Mouse (Mus musculus) midbrain, embryonic 16.5 days (tissue): ENCODE measurements at regions not wholly inside any gene's neighbourhood (a gene's known extent, or its start where the extent isn't known, plus 50 kb on each side); places are given as distances from the start of the nearest gene placed in this dataset.

Source experiments
- ATAC-seq: fragments of 200-750 bp; cut with Nextera tagmentation; 2 replicates; pipeline ENCODE4 v1.8.0; 2017; ENCODE audit warnings: moderate TSS enrichment
- H3K27ac ChIP-seq: fragments of 300-500 bp; sonication (generic); 2 replicates; pipeline ENCODE4 v1.5.1; 2014; ENCODE audit warnings: mild to moderate bottlenecking, low read length, mixed read lengths
- H3K27me3 ChIP-seq: fragments of 300-500 bp; sonication (generic); 2 replicates; pipeline ENCODE4 v1.6.1; 2014; ENCODE audit warnings: low read depth, low read length, mixed read lengths; ENCODE audit not compliant: control insufficient read depth, insufficient read depth
- H3K36me3 ChIP-seq: fragments of 300-500 bp; sonication (generic); 2 replicates; pipeline ENCODE4 v1.6.1; 2014; ENCODE audit warnings: mild to moderate bottlenecking, low read length, moderate library complexity, mixed read lengths; ENCODE audit not compliant: control insufficient read depth, insufficient read depth
- H3K4me1 ChIP-seq: fragments of 300-500 bp; sonication (generic); 2 replicates; pipeline ENCODE4 v1.6.1; 2014; ENCODE audit warnings: mild to moderate bottlenecking, low read length, mixed read lengths; ENCODE audit not compliant: control insufficient read depth, insufficient read depth
- H3K4me2 ChIP-seq: fragments of 300-500 bp; sonication (generic); 2 replicates; pipeline ENCODE4 v1.6.1; 2014; ENCODE audit warnings: mild to moderate bottlenecking, low read length, mixed read lengths
- H3K4me3 ChIP-seq: fragments of 300-500 bp; sonication (generic); 2 replicates; pipeline ENCODE4 v1.5.1; 2014; ENCODE audit warnings: low read depth, mild to moderate bottlenecking, low read length, moderate library complexity, mixed read lengths
- H3K9ac ChIP-seq: fragments of 300-500 bp; sonication (generic); 2 replicates; pipeline ENCODE4 v1.6.1; 2014; ENCODE audit warnings: low read depth, low read length, mixed read lengths
- H3K9me3 ChIP-seq: fragments of 300-500 bp; sonication (generic); replicated peaks from 2 replicates; pipeline ENCODE4 v1.6.1; 2014; ENCODE audit warnings: mild to moderate bottlenecking, low read length, mixed read lengths; ENCODE audit not compliant: control insufficient read depth, poor library complexity, severe bottlenecking
- WGBS: fragments of 180-500 bp; shearing (Covaris S2); extraction: QIAGEN DNeasy Blood & Tissue Kit; methylation state at CpG from one replicate; pipeline ENCODE4 v1.1.7; 2014; 5-methylcytosine and 5-hydroxymethylcytosine counted together

DNA sequence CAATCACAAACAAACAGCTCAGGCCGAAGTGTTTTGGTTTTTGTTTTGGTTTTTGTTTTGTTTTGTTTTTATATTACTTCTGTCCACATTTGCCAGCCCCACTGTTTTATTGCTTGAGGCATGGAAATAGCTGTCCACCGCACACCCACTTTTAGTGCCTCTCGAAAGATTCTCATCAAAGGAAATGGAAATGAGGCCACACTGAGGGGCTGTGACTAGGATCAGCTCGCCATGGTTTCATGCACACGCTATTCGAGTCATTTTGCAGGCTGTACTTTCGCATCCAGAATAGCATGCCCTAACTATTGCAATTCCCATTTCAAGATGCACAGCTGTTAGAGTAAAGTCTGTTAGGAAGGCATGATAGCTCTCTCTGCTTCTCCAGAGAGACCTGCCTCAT, 1543.4 kb upstream of the Tenm3 start:
- no peak overlapping the region for H3K4me2 ChIP-seq
- H3K27me3 ChIP-seq: no peaks in the 10 kb centered on the region
- no peak for ATAC-seq
- no peak overlapping the region for H3K27ac ChIP-seq
- H3K36me3 ChIP-seq: no peaks in the 10 kb centered on the region
- 29% methylated on average over 7 of the region's 7 CpGs for whole genome bisulfite sequencing
- no peak overlapping the region for H3K4me3 ChIP-seq
- H3K9me3 ChIP-seq: no peaks in the 10 kb centered on the region
- no peak overlapping the region for H3K9ac ChIP-seq
- H3K4me1 ChIP-seq: no peaks in the 10 kb centered on the region

- WGBS: 86% methylated on average over 2 of the region's 2 CpGs
- no peak overlapping the region for H3K4me2 ChIP-seq
- H3K9ac ChIP-seq: no peak overlapping the region
- no peaks in the 10 kb centered on the region for H3K27me3 ChIP-seq
- H3K4me3 ChIP-seq: no peak overlapping the region
- no peak for ATAC-seq
- H3K27ac ChIP-seq: no peak overlapping the region
- H3K36me3 ChIP-seq: no peaks in the 10 kb centered on the region
- H3K4me1 ChIP-seq: no peaks in the 10 kb centered on the region
- H3K9me3 ChIP-seq: no peaks in the 10 kb centered on the region
These were observed 1539.9 kb upstream of the Tenm3 start for GRCm38 (mm10) chr8:50383697-50384096.

- WGBS: 48% methylated on average over 4 of the region's 4 CpGs
- H3K27me3 ChIP-seq: no peaks in the 10 kb centered on the region
- H3K9ac ChIP-seq: no peak overlapping the region
- 0 out of 2 replicates have a peak, but pooled peaks cover 1% of the 10 kb centered on the region for H3K4me1 ChIP-seq
- ATAC-seq: no peak
- H3K36me3 ChIP-seq: no peaks in the 10 kb centered on the region
- no peak overlapping the region for H3K27ac ChIP-seq
- no peaks in the 10 kb centered on the region for H3K9me3 ChIP-seq
- H3K4me3 ChIP-seq: no peak overlapping the region
- H3K4me2 ChIP-seq: no peak overlapping the region
These were observed 1536.0 kb upstream of the Tenm3 start for GRCm38 (mm10) chr8:50379745-50380144.

DNA sequence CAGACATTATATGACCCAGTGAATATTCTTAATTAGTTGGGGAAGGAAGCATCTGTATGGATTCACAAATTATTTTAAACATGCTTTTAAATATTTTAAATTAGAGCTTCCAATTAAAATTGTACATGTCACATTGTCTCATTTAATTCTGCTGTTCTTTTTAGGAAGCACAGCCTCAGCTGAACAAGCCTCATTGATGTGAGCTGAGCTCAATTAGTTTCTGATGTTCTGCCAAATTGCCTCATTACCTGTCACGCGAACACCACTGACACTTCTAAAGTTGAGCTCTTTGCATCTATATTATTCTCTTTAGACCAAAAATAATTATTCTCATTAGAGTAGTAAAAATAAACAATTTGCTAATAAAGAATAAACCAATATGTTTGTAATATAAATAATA, 1530.0 kb upstream of the Tenm3 start:
- Histone ChIP-seq H3K9me3 (no peaks in the 10 kb centered on the region), H3K9ac (no peak overlapping the region), H3K27ac (no peak overlapping the region), H3K4me3 (no peak overlapping the region), H3K36me3 (no peaks in the 10 kb centered on the region), H3K4me1 (0 out of 2 replicates have a peak, but pooled peaks cover 2% of the 10 kb centered on the region), H3K27me3 (no peaks in the 10 kb centered on the region), H3K4me2 (no peak overlapping the region)
- ATAC-seq: no peak
- WGBS: 60% methylated on average over 2 of the region's 2 CpGs

GRCm38 (mm10) chr8:50326485-50326884, 1482.7 kb upstream of the Tenm3 start:
- H3K4me2 ChIP-seq: no peak overlapping the region
- no peaks in the 10 kb centered on the region for H3K9me3 ChIP-seq
- no peaks in the 10 kb centered on the region for H3K36me3 ChIP-seq
- no peak overlapping the region for H3K27ac ChIP-seq
- H3K9ac ChIP-seq: no peak overlapping the region
- H3K4me1 ChIP-seq: peaks cover 3% of the 10 kb centered on the region; the same call in 1 of the 2 replicates
- H3K27me3 ChIP-seq: no peaks in the 10 kb centered on the region
- 55% methylated on average over 3 of the region's 3 CpGs for WGBS
- no peak overlapping the region for H3K4me3 ChIP-seq
- no peak for ATAC-seq

GRCm38 (mm10) chr8:50321356-50321963, 1477.7 kb upstream of the Tenm3 start:
- Histone ChIP-seq H3K9me3 (no peaks in the 10 kb centered on the region), H3K9ac (no peak overlapping the region), H3K4me2 (peak overlapping the region; percentile 7; the same call in 1 of the 2 replicates), H3K4me3 (no peak overlapping the region), H3K36me3 (no peaks in the 10 kb centered on the region), H3K4me1 (peaks cover 5% of the 10 kb centered on the region; the same call in 1 of the 2 replicates), H3K27me3 (no peaks in the 10 kb centered on the region), H3K27ac (no peak overlapping the region)
- ATAC-seq: no peak
- 12% methylated on average over 7 of the region's 7 CpGs for WGBS

DNA sequence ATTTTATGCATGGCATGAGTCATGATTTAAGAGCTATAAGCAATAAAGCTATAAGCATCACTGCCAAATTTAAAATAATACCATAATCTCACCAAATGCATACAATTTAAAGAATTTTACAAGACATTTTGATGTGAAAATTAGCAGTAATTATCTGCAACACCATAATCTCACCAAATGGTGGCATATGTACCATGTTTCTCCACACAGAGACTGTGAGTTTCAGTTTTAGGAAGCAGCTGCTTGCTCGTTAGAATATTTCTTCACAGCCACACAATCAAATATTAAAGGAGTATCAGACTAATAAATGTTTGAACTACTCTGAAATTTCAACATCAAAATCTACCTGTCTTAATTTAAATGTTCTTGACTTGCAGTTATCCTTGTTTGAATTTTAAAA, 1472.9 kb upstream of the Tenm3 start:
- 38% methylated on average over 1 of the region's 1 CpGs for WGBS
- no peak for ATAC-seq
- H3K36me3 ChIP-seq: no peaks in the 10 kb centered on the region
- H3K27ac ChIP-seq: no peak overlapping the region
- H3K4me2 ChIP-seq: no peak overlapping the region
- no peak overlapping the region for H3K9ac ChIP-seq
- no peaks in the 10 kb centered on the region for H3K27me3 ChIP-seq
- no peaks in the 10 kb centered on the region for H3K9me3 ChIP-seq
- no peak overlapping the region for H3K4me3 ChIP-seq
- H3K4me1 ChIP-seq: peaks cover 3% of the 10 kb centered on the region; the same call in 1 of the 2 replicates

- Histone ChIP-seq H3K4me3 (no peak overlapping the region), H3K36me3 (no peaks in the 10 kb centered on the region), H3K4me2 (no peak overlapping the region), H3K27me3 (no peaks in the 10 kb centered on the region), H3K9ac (no peak overlapping the region), H3K4me1 (no peaks in the 10 kb centered on the region), H3K9me3 (no peaks in the 10 kb centered on the region), H3K27ac (no peak overlapping the region)
- WGBS: 44% methylated on average over 3 of the region's 3 CpGs
- no peak for ATAC-seq
These were observed 1466.6 kb upstream of the Tenm3 start for GRCm38 (mm10) chr8:50310308-50310707.

- Histone ChIP-seq H3K4me3 (no peak overlapping the region), H3K27ac (no peak overlapping the region), H3K27me3 (no peaks in the 10 kb centered on the region), H3K9ac (no peak overlapping the region), H3K9me3 (no peaks in the 10 kb centered on the region), H3K36me3 (no peaks in the 10 kb centered on the region), H3K4me1 (peaks cover 3% of the 10 kb centered on the region; the same call in 1 of the 2 replicates), H3K4me2 (no peak overlapping the region)
- ATAC-seq: peak; percentile 66; the same call in 1 of the 2 replicates
- 15% methylated on average over 6 of the region's 6 CpGs for WGBS
These were observed 1456.6 kb upstream of the Tenm3 start for GRCm38 (mm10) chr8:50300316-50300715.
